Mouse (Mus musculus) embryonic facial prominence, embryonic 11.5 days (tissue): ENCODE results near the gene Jdp2. TPM values are rescaled to one million over a fixed set of nuclear protein-coding genes. Genes with fewer than 3 reads are reported as not detected.

ENCODE experiments used
- ATAC-seq: fragments of 200-750 bp; cut with Nextera tagmentation; replicated peaks from 2 replicates; pipeline ENCODE4 v1.8.0; 2017; ENCODE audit warnings: low read depth; ENCODE audit not compliant: insufficient number of reproducible peaks, low FRiP score, low TSS enrichment
- DNase-seq: peaks from one replicate; pipeline ENCODE4 v3.0.0-alpha.2; 2015; ENCODE audit warnings: low spot score
- H3K27ac ChIP-seq: fragments of 300-500 bp; sonication (generic); replicated peaks from 2 replicates; pipeline ENCODE4 v1.5.1; 2014; ENCODE audit warnings: mild to moderate bottlenecking, low read depth, low read length, control low read depth
- H3K27me3 ChIP-seq: fragments of 300-500 bp; sonication (generic); 2 replicates; pipeline ENCODE4 v1.6.1; 2014; ENCODE audit warnings: mild to moderate bottlenecking, low read length, moderate library complexity, mixed read lengths; ENCODE audit not compliant: control insufficient read depth, insufficient read depth
- H3K36me3 ChIP-seq: fragments of 300-500 bp; sonication (generic); replicated peaks from 2 replicates; pipeline ENCODE4 v1.6.1; 2014; ENCODE audit warnings: low read depth, mild to moderate bottlenecking, low read length, moderate library complexity, mixed read lengths; ENCODE audit not compliant: control insufficient read depth, insufficient read depth
- H3K4me1 ChIP-seq: fragments of 300-500 bp; sonication (generic); 2 replicates; pipeline ENCODE4 v1.6.1; 2014; ENCODE audit warnings: low read length, mixed read lengths; ENCODE audit not compliant: control insufficient read depth, insufficient read depth
- H3K4me2 ChIP-seq: fragments of 300-500 bp; sonication (generic); 2 replicates; pipeline ENCODE4 v1.6.1; 2014; ENCODE audit warnings: low read depth, mild to moderate bottlenecking, control low read depth, low read length, moderate library complexity
- H3K4me3 ChIP-seq: fragments of 300-500 bp; sonication (generic); 2 replicates; pipeline ENCODE4 v1.5.1; 2014; ENCODE audit warnings: low read depth, low read length, control low read depth
- H3K9ac ChIP-seq: fragments of 300-500 bp; sonication (generic); replicated peaks from 2 replicates; pipeline ENCODE4 v1.6.1; 2014; ENCODE audit warnings: mild to moderate bottlenecking, control low read depth, low read length
- H3K9me3 ChIP-seq: fragments of 300-500 bp; sonication (generic); replicated peaks from 2 replicates; pipeline ENCODE4 v1.6.1; 2016; ENCODE audit warnings: mild to moderate bottlenecking, low read length, inconsistent platforms, mixed read lengths; ENCODE audit not compliant: control insufficient read depth
- WGBS: fragments of 180-500 bp; shearing (Covaris S2); extraction: QIAGEN DNeasy Blood & Tissue Kit; methylation state at CpG from one replicate; pipeline ENCODE4 v1.1.7; 2014; 5-methylcytosine and 5-hydroxymethylcytosine counted together
- polyA plus RNA-seq: library from polyadenylated mRNA; unstranded; fragments of >200 nt; fragmentation: Nextera tagmentation; extraction: Ambion mirVana; gene quantifications from 2 replicates; pipeline ENCODE4 v1.2.1, GENCODE M21; 2014

Jdp2 gene
- polyA plus RNA-seq, 1 experiment from 2014 or later = 0.27 TPM

- H3K9me3 ChIP-seq = no peaks in the 10 kb centered on the region
- H3K36me3 ChIP-seq = no peaks in the 10 kb centered on the region
- 68% methylated on average over 7 of the region's 7 CpGs for WGBS
- DNase-seq (no peak), ATAC-seq (no peak)
- H3K9ac ChIP-seq = no peak overlapping the region
- no peak overlapping the region for H3K4me3 ChIP-seq
- H3K27ac ChIP-seq = no peak overlapping the region
- no peaks in the 10 kb centered on the region for H3K27me3 ChIP-seq
- H3K4me1 ChIP-seq = no peaks in the 10 kb centered on the region
- no peak overlapping the region for H3K4me2 ChIP-seq
Observed at GRCm38 (mm10) chr12:85619283-85619897, 20.6 kb downstream of the Jdp2 start.

GRCm38 (mm10) chr12:85619898-85620443 is 21.1 kb downstream of the Jdp2 start:
- no peaks in the 10 kb centered on the region for H3K36me3 ChIP-seq
- H3K9me3 ChIP-seq = no peaks in the 10 kb centered on the region
- no peak overlapping the region for H3K27ac ChIP-seq
- no peaks in the 10 kb centered on the region for H3K4me1 ChIP-seq
- DNase-seq (no peak), ATAC-seq (no peak)
- H3K27me3 ChIP-seq = no peaks in the 10 kb centered on the region
- no peak overlapping the region for H3K4me2 ChIP-seq
- no peak overlapping the region for H3K9ac ChIP-seq
- H3K4me3 ChIP-seq = no peak overlapping the region
- 69% methylated on average over 11 of the region's 11 CpGs for WGBS

- no peak overlapping the region for H3K9ac ChIP-seq
- no peaks in the 10 kb centered on the region for H3K27me3 ChIP-seq
- no peak overlapping the region for H3K4me2 ChIP-seq
- no peak overlapping the region for H3K4me3 ChIP-seq
- ATAC-seq (no peak), DNase-seq (no peak)
- H3K36me3 ChIP-seq = no peaks in the 10 kb centered on the region
- 80% methylated on average over 6 of the region's 6 CpGs for WGBS
- no peak overlapping the region for H3K27ac ChIP-seq
- 0 out of 2 replicates have a peak, but pooled peaks cover 3% of the 10 kb centered on the region for H3K4me1 ChIP-seq
- no peaks in the 10 kb centered on the region for H3K9me3 ChIP-seq
Observed at GRCm38 (mm10) chr12:85621027-85621426, 22.2 kb downstream of the Jdp2 start.

- DNase-seq (no peak), ATAC-seq (no peak)
- 0 out of 2 replicates have a peak, but pooled peaks cover 3% of the 10 kb centered on the region for H3K4me1 ChIP-seq
- H3K27me3 ChIP-seq = no peaks in the 10 kb centered on the region
- H3K9ac ChIP-seq = no peak overlapping the region
- no peak overlapping the region for H3K4me3 ChIP-seq
- H3K36me3 ChIP-seq = no peaks in the 10 kb centered on the region
- no peak overlapping the region for H3K27ac ChIP-seq
- no peaks in the 10 kb centered on the region for H3K9me3 ChIP-seq
- 58% methylated on average over 4 of the region's 4 CpGs for WGBS
- no peak overlapping the region for H3K4me2 ChIP-seq
Observed at GRCm38 (mm10) chr12:85621673-85622072, 22.8 kb downstream of the Jdp2 start.

- Histone ChIP-seq H3K4me3 (no peak overlapping the region), H3K9ac (no peak overlapping the region), H3K9me3 (no peaks in the 10 kb centered on the region), H3K27ac (no peak overlapping the region), H3K4me1 (0 out of 2 replicates have a peak, but pooled peaks cover 3% of the 10 kb centered on the region), H3K36me3 (no peaks in the 10 kb centered on the region), H3K4me2 (no peak overlapping the region), H3K27me3 (no peaks in the 10 kb centered on the region)
- WGBS = 47% methylated on average over 3 of the region's 3 CpGs
- DNase-seq = no peak
- ATAC-seq = no peak
Observed at GRCm38 (mm10) chr12:85623711-85624110, 24.9 kb downstream of the Jdp2 start.

- DNase-seq = no peak
- Histone ChIP-seq H3K4me2 (no peak overlapping the region), H3K4me1 (0 out of 2 replicates have a peak, but pooled peaks cover 3% of the 10 kb centered on the region), H3K9me3 (no peaks in the 10 kb centered on the region), H3K27me3 (no peaks in the 10 kb centered on the region), H3K27ac (no peak overlapping the region), H3K4me3 (no peak overlapping the region), H3K9ac (no peak overlapping the region), H3K36me3 (no peaks in the 10 kb centered on the region)
- no peak for ATAC-seq
- 75% methylated on average over 7 of the region's 7 CpGs for WGBS
Observed at GRCm38 (mm10) chr12:85624652-85625051, 25.8 kb downstream of the Jdp2 start.

- ATAC-seq = 0 out of 2 replicates have a peak, but pooled peaks have one; percentile 30
- whole genome bisulfite sequencing = 31% methylated on average over 5 of the region's 5 CpGs
- no peak overlapping the region for H3K4me3 ChIP-seq
- no peak overlapping the region for H3K27ac ChIP-seq
- H3K36me3 ChIP-seq = no peaks in the 10 kb centered on the region
- H3K27me3 ChIP-seq = no peaks in the 10 kb centered on the region
- H3K4me2 ChIP-seq = no peak overlapping the region
- H3K4me1 ChIP-seq = 0 out of 2 replicates have a peak, but pooled peaks cover 3% of the 10 kb centered on the region
- no peak overlapping the region for H3K9ac ChIP-seq
- H3K9me3 ChIP-seq = no peaks in the 10 kb centered on the region
- DNase-seq = peak; percentile 17
Observed at GRCm38 (mm10) chr12:85625852-85626251, 27.0 kb downstream of the Jdp2 start.

- Histone ChIP-seq H3K27ac (no peak overlapping the region), H3K27me3 (no peaks in the 10 kb centered on the region), H3K4me1 (0 out of 2 replicates have a peak, but pooled peaks cover 3% of the 10 kb centered on the region), H3K9me3 (no peaks in the 10 kb centered on the region), H3K4me3 (no peak overlapping the region), H3K9ac (no peak overlapping the region), H3K4me2 (no peak overlapping the region), H3K36me3 (no peaks in the 10 kb centered on the region)
- 72% methylated on average over 21 of the region's 21 CpGs for WGBS
- ATAC-seq (no peak), DNase-seq (no peak)
Observed at GRCm38 (mm10) chr12:85629661-85630481, 31.0 kb downstream of the Jdp2 start.
